Mouse (Mus musculus) C2C12 (cell line): ENCODE data around the gene Dnajc22.

Source experiments
- CEBPB ChIP-seq: IDR thresholded peaks from one replicate; pipeline ENCODE4 v1.6.1; 2011; ENCODE audit warnings: low read depth, mild to moderate bottlenecking, control low read depth, moderate library complexity
- CTCF ChIP-seq: IDR thresholded peaks from one replicate; pipeline ENCODE4 v1.5.1; 2011; ENCODE audit not compliant: control insufficient read depth, insufficient read depth, insufficient read length
- MYOD1 ChIP-seq: IDR thresholded peaks from one replicate; pipeline ENCODE4 v1.6.1; 2011; ENCODE audit warnings: low read depth; ENCODE audit not compliant: control insufficient read depth, insufficient read length
- MYOG ChIP-seq: IDR thresholded peaks from one replicate; pipeline ENCODE4 v1.6.1; 2011; ENCODE audit not compliant: control insufficient read depth, insufficient read length; ENCODE audit errors: extremely low read depth
- USF1 ChIP-seq: IDR thresholded peaks from one replicate; pipeline ENCODE4 v1.6.1; 2011; ENCODE audit warnings: low read depth, mild to moderate bottlenecking, control low read depth, moderate library complexity

DNA sequence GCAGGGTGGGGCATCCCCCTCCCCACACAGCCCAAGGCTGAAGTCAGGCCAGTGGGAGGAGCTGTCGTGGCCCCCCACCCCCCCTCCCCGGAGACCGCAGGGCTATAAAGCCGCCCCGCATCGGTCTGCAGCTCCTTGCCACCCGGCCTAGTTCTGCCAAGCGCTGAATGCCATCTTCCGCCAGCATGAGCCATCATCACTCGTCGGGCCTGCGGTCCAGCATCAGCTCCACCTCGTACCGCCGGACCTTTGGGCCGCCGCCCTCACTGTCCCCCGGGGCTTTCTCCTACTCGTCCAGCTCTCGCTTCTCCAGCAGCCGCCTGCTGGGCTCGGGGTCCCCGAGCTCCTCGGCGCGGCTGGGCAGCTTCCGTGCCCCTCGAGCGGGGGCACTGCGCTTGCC is 37.9 kb upstream of the Dnajc22 start, which contains the start of gene Prph:
- TF ChIP-seq CTCF (no peak), MYOG (no peak), CEBPB (no peak), USF1 (no peak), MYOD1 (no peak)
